Mouse (Mus musculus) C2C12 (cell line): ENCODE results near the gene Cd109. TPM values are rescaled to one million over a fixed set of nuclear protein-coding genes. Genes with fewer than 3 reads are reported as not detected.
A peak's percentile ranks its signal among the peaks of the same experiment; 100 is the strongest.

Source experiments
- H3K27me3 ChIP-seq: one replicate; pipeline ENCODE4 v1.6.1; 2011; ENCODE audit not compliant: control insufficient read depth, insufficient read depth, insufficient read length
- H3K36me3 ChIP-seq: one replicate; pipeline ENCODE4 v1.6.1; 2011; ENCODE audit not compliant: control insufficient read depth, insufficient read depth
- H3K4me3 ChIP-seq: one replicate; pipeline ENCODE4 v1.5.1; 2011; ENCODE audit warnings: mild to moderate bottlenecking, control low read depth; ENCODE audit not compliant: poor library complexity, insufficient read depth, severe bottlenecking
- H3K79me2 ChIP-seq: one replicate; pipeline ENCODE4 v1.6.1; 2011; ENCODE audit not compliant: control insufficient read depth, insufficient read depth
- H3K79me3 ChIP-seq: one replicate; pipeline ENCODE4 v1.6.1; 2011; ENCODE audit warnings: low read depth, control low read depth
- H3ac ChIP-seq: one replicate; pipeline ENCODE3; 2011; ENCODE audit warnings: low read depth; ENCODE audit not compliant: control insufficient read depth, insufficient read length
- CEBPB ChIP-seq: IDR thresholded peaks from one replicate; pipeline ENCODE4 v1.6.1; 2011; ENCODE audit warnings: low read depth, mild to moderate bottlenecking, control low read depth, moderate library complexity
- CTCF ChIP-seq: IDR thresholded peaks from one replicate; pipeline ENCODE4 v1.5.1; 2011; ENCODE audit not compliant: control insufficient read depth, insufficient read depth, insufficient read length
- FOSL1 ChIP-seq: IDR thresholded peaks from one replicate; pipeline ENCODE4 v1.8.0; 2011; ENCODE audit warnings: mild to moderate bottlenecking, low read length; ENCODE audit not compliant: poor library complexity, insufficient read depth, severe bottlenecking
- MAX ChIP-seq: IDR thresholded peaks from one replicate; pipeline ENCODE4 v1.6.1; 2011; ENCODE audit warnings: mild to moderate bottlenecking, control low read depth
- MYOD1 ChIP-seq: IDR thresholded peaks from one replicate; pipeline ENCODE4 v1.6.1; 2011; ENCODE audit warnings: low read depth; ENCODE audit not compliant: control insufficient read depth, insufficient read length
- MYOG ChIP-seq: IDR thresholded peaks from one replicate; pipeline ENCODE4 v1.6.1; 2011; ENCODE audit not compliant: control insufficient read depth, insufficient read length; ENCODE audit errors: extremely low read depth
- USF1 ChIP-seq: IDR thresholded peaks from one replicate; pipeline ENCODE4 v1.6.1; 2011; ENCODE audit warnings: low read depth, mild to moderate bottlenecking, control low read depth, moderate library complexity
- polyA plus RNA-seq: library from polyadenylated mRNA; unstranded; fragments of >200 nt; fragmentation: generic; extraction: Trizol; gene quantifications from one replicate; pipeline ENCODE4 v1.2.1, GENCODE M21; 2012; ENCODE audit warnings: missing spikeins

Cd109 gene
- polyA plus RNA-seq, 1 experiment, result 5.9 TPM

GRCm38 (mm10) chr9:78587218-78587883 lies 28.0 kb upstream of the Cd109 start:
- Histone ChIP-seq H3K27me3 (no peaks in the 10 kb centered on the region), H3K79me3 (no peaks in the 10 kb centered on the region), H3K79me2 (no peaks in the 10 kb centered on the region), H3K4me3 (peak overlapping the region; percentile 49), H3ac (peak overlapping the region; percentile 86), H3K36me3 (no peaks in the 10 kb centered on the region)
- TF ChIP-seq CEBPB (no peak), MYOG (no peak), USF1 (no peak), FOSL1 (no peak), MYOD1 (no peak), MAX (no peak), CTCF (no peak)

GRCm38 (mm10) chr9:78587914-78588313 lies 27.4 kb upstream of the Cd109 start, which contains the start of gene Slc17a5:
TSS of gene Slc17a5 (minus strand) at chr9:78588041.
- H3K27me3 ChIP-seq, result no peaks in the 10 kb centered on the region
- H3K36me3 ChIP-seq, result no peaks in the 10 kb centered on the region
- no peaks in the 10 kb centered on the region for H3K79me3 ChIP-seq
- no peaks in the 10 kb centered on the region for H3K79me2 ChIP-seq
- peak within 1 kb of the TSS; percentile 49 for H3K4me3 ChIP-seq
- H3ac ChIP-seq, result peak within 1 kb of the TSS; percentile 86
- TF ChIP-seq MAX, result peak; percentile 67
- TF ChIP-seq MYOG, result no peak

GRCm38 (mm10) chr9:78588411-78589033 lies 26.8 kb upstream of the Cd109 start:
- Histone ChIP-seq H3K27me3 (no peaks in the 10 kb centered on the region), H3K79me2 (no peaks in the 10 kb centered on the region)
- TF ChIP-seq CTCF, result no peak
- peak; percentile 43 for TF ChIP-seq USF1

GRCm38 (mm10) chr9:78590471-78590870 lies 24.9 kb upstream of the Cd109 start:
- Histone ChIP-seq H3K36me3 (no peaks in the 10 kb centered on the region), H3K79me3 (no peaks in the 10 kb centered on the region), H3K27me3 (no peaks in the 10 kb centered on the region), H3ac (no peak overlapping the region), H3K4me3 (no peak overlapping the region), H3K79me2 (no peaks in the 10 kb centered on the region)
- TF ChIP-seq FOSL1 (no peak), USF1 (no peak), CEBPB (no peak), MAX (no peak), MYOD1 (no peak), MYOG (no peak), CTCF (no peak)

More at GRCm38 (mm10) chr9:78588411-78589033, 26.8 kb upstream of the Cd109 start:
- H3K4me3 ChIP-seq, result peak overlapping the region; percentile 15
- H3K79me3 ChIP-seq, result no peaks in the 10 kb centered on the region
- no peaks in the 10 kb centered on the region for H3K36me3 ChIP-seq
- no peak overlapping the region for H3ac ChIP-seq

- no peak for TF ChIP-seq MYOD1
- no peak for TF ChIP-seq CTCF
- TF ChIP-seq USF1, result no peak
- no peak for TF ChIP-seq FOSL1
- no peak for TF ChIP-seq MAX
- no peak for TF ChIP-seq CEBPB
- no peak for TF ChIP-seq MYOG
- Histone ChIP-seq H3K79me2 (no peaks in the 10 kb centered on the region), H3K36me3 (no peaks in the 10 kb centered on the region), H3K79me3 (no peaks in the 10 kb centered on the region), H3K4me3 (no peak overlapping the region), H3K27me3 (no peaks in the 10 kb centered on the region), H3ac (no peak overlapping the region)
These were observed 20.1 kb upstream of the Cd109 start for GRCm38 (mm10) chr9:78595257-78595656.

- Histone ChIP-seq H3K36me3 (no peaks in the 10 kb centered on the region), H3K27me3 (no peaks in the 10 kb centered on the region), H3K79me2 (no peaks in the 10 kb centered on the region), H3K4me3 (no peak overlapping the region), H3ac (no peak overlapping the region), H3K79me3 (no peaks in the 10 kb centered on the region)
- TF ChIP-seq CTCF (no peak), MYOG (no peak), MAX (no peak), FOSL1 (no peak), MYOD1 (no peak), CEBPB (no peak), USF1 (no peak)
These were observed 19.4 kb upstream of the Cd109 start for GRCm38 (mm10) chr9:78595769-78596555.
